Mouse (Mus musculus) adrenal gland, postnatal 4 days (tissue): Measurements from ENCODE around the gene Gpa33. TPM values are rescaled to one million over a fixed set of nuclear protein-coding genes. Genes with fewer than 3 reads are reported as not detected.
"Not testable (repeated sequence)": the region's sequence is repeated elsewhere in the genome, so short reads cannot be mapped to it uniquely, and the experiment has no call there.

Experiments used
- DNase-seq, 2 experiments: peaks; one replicate each; pipeline ENCODE4 v3.0.0; 2021 to 2022; ENCODE audit warnings: low spot score in 2 of 2, mixed read lengths in 2 of 2
- total RNA-seq, 2 experiments: library from RNA; stranded (reverse); gene quantifications; 2 replicates each; pipeline ENCODE4 v1.2.3; 2021

Gpa33 gene
- total RNA-seq, 2 experiments from 2014 or later, result 0.50 to 0.59 TPM

DNA sequence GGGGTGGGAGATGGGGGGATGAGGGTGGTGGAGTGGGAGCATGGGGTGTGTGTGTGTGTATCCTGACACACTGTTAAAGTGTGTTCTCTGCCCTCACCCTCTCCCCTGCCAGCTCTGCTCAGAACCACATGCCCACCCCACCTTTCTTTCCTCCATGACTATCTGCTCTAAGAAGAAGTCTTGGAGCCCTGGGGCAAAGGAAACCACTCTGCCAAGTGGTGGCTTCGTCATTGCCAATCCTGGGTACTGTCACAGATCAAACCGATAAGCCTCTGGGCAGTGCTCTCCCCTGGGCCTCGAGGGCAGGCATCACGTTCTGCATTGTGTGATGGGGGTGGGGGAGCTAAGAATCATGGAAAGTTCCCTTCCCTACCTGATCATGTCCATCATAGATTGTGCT lies 2.3 kb downstream of the Gpa33 start:
- DNase-seq, result no peak

DNA sequence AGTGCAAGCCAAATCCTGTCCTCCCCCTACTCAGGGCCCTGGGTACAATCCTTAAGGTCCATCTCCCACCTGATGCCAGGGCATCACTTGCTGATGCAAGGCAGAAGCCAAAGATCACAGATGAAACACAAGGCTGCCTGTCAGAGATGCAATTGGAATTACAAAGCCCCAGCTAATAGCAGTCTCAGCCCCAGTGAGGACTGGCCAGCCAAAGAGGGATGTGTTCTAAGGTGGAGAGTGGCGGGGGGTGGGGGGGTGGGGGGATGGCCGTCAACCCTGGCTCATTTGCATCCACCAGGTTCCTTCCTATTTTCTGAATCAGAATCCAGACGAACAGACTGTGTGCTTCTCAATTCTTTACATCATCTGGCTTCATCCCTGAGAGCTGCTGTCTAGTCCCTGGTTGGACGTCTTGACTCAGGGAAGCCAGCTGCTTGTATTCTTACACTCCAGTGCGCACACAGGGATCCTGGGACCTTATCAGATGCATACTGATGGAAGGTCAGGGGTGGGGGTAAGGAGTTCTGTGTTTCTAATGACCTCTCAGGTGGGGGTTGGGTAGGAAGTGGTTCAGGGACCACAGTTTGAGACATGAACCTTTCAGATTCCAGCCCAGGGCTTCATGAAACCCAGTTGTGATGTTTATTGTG lies 5.2 kb downstream of the Gpa33 start:
- DNase-seq, result no peak

GRCm38 (mm10) chr1:166137244-166137938 lies 7.4 kb downstream of the Gpa33 start:
- peak in 1 of 2 experiments; percentile 37 for DNase-seq

GRCm38 (mm10) chr1:166138136-166138535 lies 8.1 kb downstream of the Gpa33 start:
- DNase-seq, result peak in 1 of 2 experiments; percentile 43

DNA sequence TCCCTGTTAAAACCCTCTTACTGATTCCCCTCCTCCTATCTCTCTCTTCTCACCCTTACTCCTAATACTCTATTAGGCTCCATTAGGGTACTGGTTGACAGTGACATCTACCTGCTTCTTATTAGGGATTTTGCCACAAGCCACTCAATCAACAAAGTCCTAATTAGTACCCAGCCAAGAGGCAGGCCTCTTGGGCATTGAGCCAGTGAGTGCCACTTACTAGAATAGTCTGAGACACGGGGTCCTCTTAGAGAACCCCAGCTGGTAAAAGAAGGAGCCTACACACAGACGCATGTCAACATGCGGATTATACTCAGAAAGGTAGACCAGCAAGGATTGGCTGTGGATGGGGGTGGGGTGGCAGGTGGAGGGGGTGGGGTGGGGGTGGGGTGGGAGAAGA lies 9.1 kb downstream of the Gpa33 start:
- no peak for DNase-seq

- DNase-seq, result no peak
Observed at GRCm38 (mm10) chr1:166139620-166140184, 9.7 kb downstream of the Gpa33 start.

DNA sequence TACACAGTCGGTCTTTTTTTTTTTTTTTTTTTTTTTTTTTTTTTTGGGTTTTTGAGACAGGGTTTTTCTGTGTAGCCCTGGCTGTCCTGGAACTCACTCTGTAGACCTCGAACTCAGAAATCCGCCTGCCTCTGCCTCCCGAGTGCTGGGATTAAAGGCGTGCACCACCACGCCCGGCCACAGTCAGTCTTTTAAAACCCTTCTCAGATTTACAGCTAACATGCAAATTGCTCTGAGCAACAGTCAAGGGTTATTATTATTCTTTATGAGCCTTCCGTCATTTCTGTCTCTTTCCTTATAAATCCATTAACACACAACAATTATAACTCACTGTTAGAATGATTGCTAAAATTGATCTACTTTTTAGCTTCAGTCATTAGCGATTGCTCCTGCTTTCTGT lies 11.8 kb downstream of the Gpa33 start:
- DNase-seq, result not testable (repeated sequence)

DNA sequence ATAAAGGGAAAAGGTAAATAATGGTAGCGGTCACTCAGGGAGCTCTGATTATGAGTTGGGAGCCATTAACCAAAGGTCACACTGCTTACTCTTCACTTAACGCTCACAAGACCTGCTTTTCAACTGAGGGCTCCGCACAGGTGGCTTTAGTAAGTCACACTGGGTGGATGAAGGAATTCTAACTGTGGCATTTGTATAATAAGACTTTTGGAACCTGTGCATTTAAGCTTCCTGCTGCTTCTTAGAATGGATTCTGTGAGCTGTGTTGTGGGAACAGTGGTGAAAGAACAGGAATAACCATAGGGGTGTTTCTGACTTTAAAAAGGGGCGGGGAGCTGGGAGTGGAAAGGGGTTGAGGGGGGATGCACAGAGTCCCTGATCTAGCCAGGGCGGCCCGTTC lies 12.3 kb downstream of the Gpa33 start:
- DNase-seq, result no peak

DNA sequence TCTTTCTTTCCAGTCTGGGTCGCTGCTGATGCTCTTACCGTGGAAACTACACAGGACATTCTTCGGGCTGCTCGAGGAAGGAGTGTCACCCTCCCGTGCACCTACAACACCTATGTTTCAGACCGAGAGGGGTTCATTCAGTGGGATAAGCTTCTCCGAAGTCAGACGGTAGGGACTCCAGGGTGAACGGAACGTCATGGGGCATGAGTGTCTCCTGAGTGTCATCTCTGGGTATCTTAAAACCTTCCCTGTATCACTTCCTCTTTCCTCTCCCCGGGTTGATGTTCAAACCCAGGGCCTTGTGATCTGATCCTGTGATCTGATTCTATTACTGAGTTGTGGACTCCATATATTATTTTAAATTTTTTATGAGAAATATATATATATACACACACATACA lies 16.6 kb downstream of the Gpa33 start:
- no peak for DNase-seq

DNA sequence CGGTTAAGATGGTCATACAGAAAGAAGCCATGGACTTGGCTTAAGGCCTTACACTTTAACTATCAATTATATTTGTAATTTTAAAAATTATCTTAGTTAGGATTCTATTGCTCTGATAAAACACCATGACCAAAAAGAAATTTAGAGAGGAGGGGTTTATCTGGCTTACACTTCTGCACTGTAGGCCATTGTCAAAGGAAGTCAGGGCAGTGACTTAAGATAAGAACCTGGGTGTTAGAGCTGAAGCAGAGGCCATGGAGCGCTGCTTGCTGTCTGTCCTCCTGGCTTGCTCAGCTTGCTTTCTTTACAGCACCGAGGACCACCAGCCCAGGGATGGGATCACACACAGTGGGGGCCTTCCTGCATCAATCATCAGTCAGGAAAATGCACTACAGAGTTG lies 17.6 kb downstream of the Gpa33 start:
- no peak for DNase-seq

GRCm38 (mm10) chr1:166149441-166149840 lies 19.4 kb downstream of the Gpa33 start:
- no peak for DNase-seq

GRCm38 (mm10) chr1:166150035-166150434 lies 20.0 kb downstream of the Gpa33 start:
- no peak for DNase-seq

GRCm38 (mm10) chr1:166151341-166151740 lies 21.3 kb downstream of the Gpa33 start:
- DNase-seq, result no peak

- no peak for DNase-seq
Observed at GRCm38 (mm10) chr1:166152034-166152433, 22.0 kb downstream of the Gpa33 start.

- DNase-seq, result peak; percentile 65 to 78
Observed at GRCm38 (mm10) chr1:166153351-166154120, 23.5 kb downstream of the Gpa33 start.

DNA sequence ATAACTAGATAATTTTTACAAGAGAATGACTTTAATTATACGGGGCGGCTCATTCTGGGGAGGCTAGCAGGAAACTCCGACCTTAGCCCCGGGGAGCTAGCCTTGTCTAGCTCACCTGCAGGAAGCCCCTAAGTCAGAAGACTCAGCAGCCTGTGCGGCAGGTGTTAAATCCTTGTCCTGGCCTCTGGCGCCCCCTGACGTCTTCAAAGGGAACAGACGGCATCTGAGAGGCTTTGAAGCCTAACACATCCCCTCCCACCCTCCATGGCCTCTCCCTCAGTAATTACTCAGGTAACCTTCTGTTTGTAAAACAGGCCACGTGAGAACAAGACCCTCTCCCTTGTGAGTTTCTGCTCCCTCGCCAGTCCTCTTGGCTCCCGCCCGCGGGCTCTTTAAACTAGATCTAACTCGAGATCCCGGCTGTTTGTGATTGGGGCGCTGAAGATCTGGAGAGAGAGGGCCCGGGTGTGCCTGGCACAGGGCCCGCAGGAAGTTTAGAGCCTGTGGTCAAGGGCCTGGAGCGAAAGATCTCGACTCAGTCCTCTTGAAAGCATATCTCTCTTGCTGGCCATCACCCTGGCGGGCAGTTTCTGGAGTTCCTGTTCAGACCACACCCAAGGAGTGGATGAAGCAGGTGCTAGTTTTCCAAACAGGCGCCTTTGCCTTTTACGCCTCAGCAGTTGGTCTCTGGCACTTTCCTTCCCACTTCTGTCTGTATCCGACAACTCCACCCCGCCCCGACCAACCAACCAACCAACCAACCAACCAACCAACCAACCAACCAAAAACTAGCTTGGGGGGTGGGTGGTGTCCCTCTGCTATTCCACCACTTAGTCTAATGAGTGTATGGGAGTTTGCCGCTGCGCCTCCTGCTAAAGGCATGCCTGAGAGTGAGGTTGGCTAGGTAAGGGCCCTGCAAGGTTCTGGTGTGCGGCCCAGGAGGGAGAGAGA lies 24.4 kb downstream of the Gpa33 start:
- DNase-seq, result peak; percentile 38 to 50

GRCm38 (mm10) chr1:166155113-166155494 lies 25.1 kb downstream of the Gpa33 start:
- DNase-seq, result no peak

DNA sequence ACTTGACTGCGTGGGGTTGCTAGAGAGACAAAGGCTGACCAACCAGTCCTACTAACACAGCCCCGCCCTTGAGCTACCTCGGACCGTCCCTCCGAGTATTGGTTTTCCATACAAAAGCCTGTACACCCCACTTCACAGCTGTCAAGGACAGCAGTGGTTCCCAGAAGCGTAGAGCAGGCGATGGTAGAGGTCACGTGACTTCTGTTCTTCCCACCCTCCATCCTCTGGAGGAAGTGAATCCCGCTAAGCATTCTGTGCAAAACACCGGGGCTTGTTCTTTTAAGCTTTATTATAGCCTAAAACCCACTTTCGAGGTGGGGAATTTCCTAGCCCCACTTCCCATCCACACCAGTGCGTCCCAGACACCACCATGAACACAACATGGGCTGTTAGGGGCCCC lies 27.7 kb downstream of the Gpa33 start:
- DNase-seq, result no peak

DNA sequence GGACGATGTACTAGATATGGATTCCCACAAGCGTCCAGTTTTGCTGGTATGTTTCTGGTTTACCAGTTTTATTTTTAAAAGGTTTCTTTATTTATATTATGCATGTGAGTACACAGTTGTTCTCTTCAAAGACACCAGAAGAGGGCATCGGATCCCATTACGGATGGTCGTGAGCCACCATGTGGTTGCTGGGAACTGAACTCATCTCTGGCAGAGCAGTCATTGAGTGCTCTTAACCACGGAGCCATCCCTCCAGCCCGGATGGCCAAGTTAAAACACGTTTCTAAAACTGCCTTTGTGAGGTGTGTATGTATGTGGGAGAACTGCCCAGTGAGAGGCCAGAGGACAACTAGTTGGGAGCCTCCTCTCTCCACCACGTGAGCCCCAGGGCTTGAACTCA lies 28.6 kb downstream of the Gpa33 start:
- no peak for DNase-seq

DNA sequence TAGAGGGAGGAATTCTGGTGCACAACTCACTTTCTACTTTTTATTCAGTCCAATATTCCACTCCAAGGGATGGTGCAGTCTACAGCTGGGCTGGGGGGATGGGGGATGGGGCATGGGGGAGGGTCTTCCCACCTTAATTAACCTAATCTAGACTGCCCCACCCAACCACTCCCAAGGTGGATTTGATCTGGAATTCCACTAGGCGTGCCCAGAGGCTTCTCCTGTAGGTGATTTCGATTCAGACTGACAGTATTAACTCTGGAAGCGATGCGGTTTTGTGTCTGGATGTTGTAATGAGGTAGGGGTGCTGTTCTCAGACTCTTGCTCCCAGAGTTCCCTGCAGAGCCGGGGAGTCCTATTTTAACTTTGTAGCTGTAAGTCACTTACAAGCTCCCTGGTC lies 30.1 kb downstream of the Gpa33 start:
- no peak for DNase-seq
